Mouse (Mus musculus) heart, embryonic 14.5 days (tissue): ENCODE data around the gene Ak9. TPM values are rescaled to one million over a fixed set of nuclear protein-coding genes. Genes with fewer than 3 reads are reported as not detected.

ENCODE experiments used
- ATAC-seq: fragments of 200-750 bp; cut with Nextera tagmentation; 2 replicates; pipeline ENCODE4 v1.8.0; 2017; ENCODE audit warnings: low read depth, moderate TSS enrichment; ENCODE audit not compliant: insufficient number of reproducible peaks, insufficient read depth, low FRiP score
- H3K27ac ChIP-seq, 2 experiments: fragments of 200-500 bp in 1 of 2; fragments of 300-500 bp in 1 of 2; sonication (generic) in 1 of 2; replicated peaks in 1 of 2; 2 replicates each; pipeline ENCODE4 v1.5.1; 2012 to 2014; ENCODE audit warnings: low read depth in 2 of 2, low read length in 2 of 2, control low read depth in 1 of 2, mild to moderate bottlenecking in 1 of 2, mixed read lengths in 1 of 2; ENCODE audit not compliant: control insufficient read depth in 1 of 2, insufficient read depth in 1 of 2
- H3K27me3 ChIP-seq: fragments of 300-500 bp; sonication (generic); 2 replicates; pipeline ENCODE4 v1.6.1; 2014; ENCODE audit warnings: mild to moderate bottlenecking, low read length, control low read depth; ENCODE audit not compliant: control insufficient read depth, insufficient read depth
- H3K36me3 ChIP-seq: fragments of 300-500 bp; sonication (generic); 2 replicates; pipeline ENCODE4 v1.6.1; 2014; ENCODE audit warnings: mild to moderate bottlenecking, control low read depth, low read length, mixed read lengths; ENCODE audit not compliant: control insufficient read depth, insufficient read depth
- H3K4me1 ChIP-seq, 2 experiments: fragments of 200-500 bp in 1 of 2; fragments of 300-500 bp in 1 of 2; sonication (generic) in 1 of 2; 2 replicates each; pipeline ENCODE4 v1.6.1; 2012 to 2014; ENCODE audit warnings: low read length in 2 of 2, control low read depth in 1 of 2, mixed read lengths in 1 of 2; ENCODE audit not compliant: control insufficient read depth in 2 of 2, insufficient read depth in 2 of 2
- H3K4me2 ChIP-seq: fragments of 300-500 bp; sonication (generic); 2 replicates; pipeline ENCODE4 v1.6.1; 2014; ENCODE audit warnings: mild to moderate bottlenecking, low read length
- H3K4me3 ChIP-seq, 2 experiments: fragments of 200-500 bp in 1 of 2; fragments of 300-500 bp in 1 of 2; sonication (generic) in 1 of 2; 2 replicates each; pipeline ENCODE4 v1.5.1; 2012 to 2014; ENCODE audit warnings: low read length in 2 of 2, mild to moderate bottlenecking in 2 of 2, control low read depth in 1 of 2, low read depth in 1 of 2, moderate library complexity in 1 of 2; ENCODE audit not compliant: control insufficient read depth in 1 of 2, insufficient read depth in 1 of 2
- H3K9ac ChIP-seq: fragments of 300-500 bp; sonication (generic); 2 replicates; pipeline ENCODE4 v1.6.1; 2014; ENCODE audit warnings: mild to moderate bottlenecking, low read length
- H3K9me3 ChIP-seq: fragments of 300-500 bp; sonication (generic); 2 replicates; pipeline ENCODE4 v1.6.1; 2016; ENCODE audit warnings: low read length, control low read depth; ENCODE audit not compliant: control insufficient read depth
- WGBS: fragments of 180-500 bp; shearing (Covaris S2); extraction: QIAGEN DNeasy Blood & Tissue Kit; methylation state at CpG from one replicate; pipeline ENCODE4 v1.1.7; 2014; 5-methylcytosine and 5-hydroxymethylcytosine counted together
- polyA plus RNA-seq: library from polyadenylated mRNA; unstranded; fragments of >200 nt; fragmentation: Nextera tagmentation; extraction: Ambion mirVana; gene quantifications from 2 replicates; pipeline ENCODE4 v1.2.1, GENCODE M21; 2014

Ak9 gene
- polyA plus RNA-seq, 1 experiment from 2014 or later, result 0.19 TPM

- Histone ChIP-seq H3K27me3 (no peaks in the 10 kb centered on the region), H3K4me3 (no peak overlapping the region), H3K4me2 (no peak overlapping the region), H3K27ac (peak overlapping the region; percentile 15 to 21; a peak in 3 of 4 replicates), H3K36me3 (no peaks in the 10 kb centered on the region), H3K9me3 (no peaks in the 10 kb centered on the region), H3K4me1 (peaks cover 6 to 15% of the 10 kb centered on the region in 2 experiments), H3K9ac (no peak overlapping the region)
- ATAC-seq, result no peak
- 59% methylated on average over 2 of the region's 2 CpGs for WGBS
Observed at GRCm38 (mm10) chr10:41332533-41333043, 28.8 kb downstream of the Ak9 start.

GRCm38 (mm10) chr10:41341346-41341745, 37.6 kb downstream of the Ak9 start:
- Histone ChIP-seq H3K9ac (no peak overlapping the region), H3K27me3 (no peaks in the 10 kb centered on the region), H3K9me3 (no peaks in the 10 kb centered on the region), H3K4me1 (peaks cover 2 to 10% of the 10 kb centered on the region in 2 experiments; a peak in 3 of 4 replicates), H3K36me3 (no peaks in the 10 kb centered on the region), H3K27ac (no peak overlapping the region), H3K4me2 (no peak overlapping the region), H3K4me3 (no peak overlapping the region)
- no peak for ATAC-seq
- 87% methylated on average over 7 of the region's 7 CpGs for WGBS

DNA sequence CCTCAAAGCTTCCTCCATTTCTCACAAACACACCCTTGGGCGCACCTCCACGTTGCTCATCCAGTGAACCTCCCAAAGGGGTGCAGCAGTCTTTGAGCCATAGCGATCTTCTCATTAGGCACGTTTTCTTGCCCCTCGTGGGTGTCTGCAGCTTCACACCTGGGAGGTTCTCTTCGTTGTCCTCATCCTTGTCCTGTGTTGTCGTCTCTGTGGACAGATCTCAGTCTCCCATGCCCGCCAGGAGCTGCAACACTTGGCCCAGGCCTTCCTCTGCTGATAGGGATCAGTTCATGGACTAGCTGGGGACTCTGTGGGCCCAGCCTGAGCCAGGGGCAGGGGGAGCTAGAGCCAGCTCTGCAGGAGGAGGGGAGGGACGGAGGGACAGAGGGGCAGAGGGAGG, 61.3 kb downstream of the Ak9 start:
- ATAC-seq, result no peak
- no peaks in the 10 kb centered on the region for H3K27me3 ChIP-seq
- WGBS, result 84% methylated on average over 9 of the region's 9 CpGs

DNA sequence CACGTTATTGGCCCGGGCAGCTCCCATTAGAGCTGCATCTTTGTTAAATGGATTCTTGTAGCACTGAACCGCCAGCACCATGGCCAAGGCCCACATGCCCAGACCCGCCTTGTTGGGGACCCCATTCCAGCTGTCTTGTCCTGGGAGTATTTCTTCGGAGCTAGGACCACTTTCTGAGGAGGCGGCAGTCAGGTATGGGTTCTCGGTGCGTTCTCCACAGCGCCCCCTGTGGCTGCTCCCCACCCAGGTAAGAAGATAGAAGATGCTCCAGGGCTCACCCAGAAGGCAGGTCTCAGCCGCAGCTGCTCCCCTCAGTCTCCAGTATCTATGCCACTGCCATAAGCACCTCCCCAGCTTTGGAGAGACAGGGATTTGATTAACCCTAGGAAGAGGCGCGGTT, 76.7 kb downstream of the Ak9 start:
- Histone ChIP-seq H3K9ac (no peak overlapping the region), H3K9me3 (no peaks in the 10 kb centered on the region), H3K36me3 (no peaks in the 10 kb centered on the region), H3K27me3 (no peaks in the 10 kb centered on the region), H3K4me3 (no peak overlapping the region), H3K27ac (no peak overlapping the region), H3K4me1 (no peaks in the 10 kb centered on the region), H3K4me2 (no peak overlapping the region)
- ATAC-seq, result no peak
- 67% methylated on average over 12 of the region's 12 CpGs for WGBS

More for the DNA sequence above, 61.3 kb downstream of the Ak9 start:
- Histone ChIP-seq H3K9me3 (no peaks in the 10 kb centered on the region), H3K36me3 (no peaks in the 10 kb centered on the region), H3K9ac (no peak overlapping the region), H3K4me2 (no peak overlapping the region), H3K4me3 (no peak overlapping the region), H3K4me1 (no peaks in the 10 kb centered on the region), H3K27ac (no peak overlapping the region)

DNA sequence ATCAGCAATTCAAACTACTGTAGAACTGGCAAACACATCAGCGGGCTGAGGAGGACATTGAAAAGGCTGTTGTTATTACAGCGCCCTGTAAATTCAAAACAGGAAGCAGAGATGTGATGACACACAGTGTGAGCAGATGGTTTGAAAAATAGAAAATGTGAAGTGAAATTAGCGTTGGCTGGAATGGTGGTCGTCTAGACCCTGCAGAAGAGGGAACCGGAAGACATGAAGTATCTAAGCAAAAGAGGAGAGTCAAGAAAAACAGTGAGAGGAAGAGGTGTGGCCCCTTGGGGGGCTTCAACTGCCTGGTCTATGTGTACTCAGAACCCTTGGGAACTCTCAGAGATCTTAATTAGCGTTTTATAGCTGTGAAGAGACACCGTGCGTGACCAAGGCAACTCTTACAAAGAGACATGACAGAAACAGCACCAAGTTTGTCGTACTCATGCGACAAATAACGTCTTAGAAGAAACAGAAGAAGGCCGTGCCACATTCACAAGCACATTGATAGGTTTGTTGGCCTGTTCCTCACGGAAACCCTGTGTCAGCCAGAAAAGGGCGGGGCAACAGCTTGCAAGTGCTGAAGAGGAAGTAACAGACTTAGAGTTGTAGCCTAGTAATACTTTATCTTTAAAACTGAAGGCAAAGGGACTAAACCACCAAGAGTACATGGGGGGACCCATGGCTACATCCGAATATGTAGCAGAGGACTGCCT, 81.9 kb downstream of the Ak9 start:
- no peak for ATAC-seq
- WGBS, result 69% methylated on average over 15 of the region's 15 CpGs

DNA sequence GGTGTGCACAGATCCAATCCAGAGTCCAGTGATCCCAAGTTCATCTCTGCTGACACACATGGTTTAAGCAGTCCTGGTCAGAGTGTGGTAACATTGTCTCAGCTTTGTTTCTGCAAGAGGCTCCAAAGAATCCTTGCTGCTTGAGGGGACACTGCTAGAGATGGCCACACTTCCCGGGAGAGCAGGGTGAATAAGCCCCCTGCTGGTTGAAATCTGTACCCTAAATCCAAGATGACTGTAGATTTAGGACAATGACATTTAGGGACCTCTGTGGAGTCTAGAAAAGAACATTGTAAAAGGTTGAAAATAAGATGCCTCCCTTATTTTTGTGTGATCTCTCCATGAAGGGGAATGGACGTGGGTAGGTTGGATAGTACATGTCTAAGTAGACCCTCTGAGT, 89.8 kb downstream of the Ak9 start:
- H3K27ac ChIP-seq, result no peak overlapping the region
- 58% methylated on average over 2 of the region's 2 CpGs for WGBS
- H3K9me3 ChIP-seq, result no peaks in the 10 kb centered on the region
- ATAC-seq, result no peak
- no peak overlapping the region for H3K4me2 ChIP-seq
- peaks cover 2 to 8% of the 10 kb centered on the region in 2 experiments; a peak in 2 of 4 replicates for H3K4me1 ChIP-seq
- H3K4me3 ChIP-seq, result no peak overlapping the region
- H3K27me3 ChIP-seq, result no peaks in the 10 kb centered on the region
- no peak overlapping the region for H3K9ac ChIP-seq
- no peaks in the 10 kb centered on the region for H3K36me3 ChIP-seq

More for the DNA sequence above, 81.9 kb downstream of the Ak9 start:
- Histone ChIP-seq H3K4me3 (no peak overlapping the region), H3K27ac (no peak overlapping the region), H3K4me2 (no peak overlapping the region), H3K36me3 (no peaks in the 10 kb centered on the region), H3K27me3 (no peaks in the 10 kb centered on the region), H3K9me3 (no peaks in the 10 kb centered on the region), H3K9ac (no peak overlapping the region), H3K4me1 (no peaks in the 10 kb centered on the region)

GRCm38 (mm10) chr10:41401097-41401496, 97.3 kb downstream of the Ak9 start:
- WGBS, result 83% methylated on average over 3 of the region's 3 CpGs
- H3K4me2 ChIP-seq, result no peak overlapping the region
- H3K4me1 ChIP-seq, result peaks cover 4 to 8% of the 10 kb centered on the region in 2 experiments; a peak in 3 of 4 replicates
- no peaks in the 10 kb centered on the region for H3K36me3 ChIP-seq
- no peak overlapping the region for H3K4me3 ChIP-seq
- H3K27me3 ChIP-seq, result no peaks in the 10 kb centered on the region
- ATAC-seq, result no peak
- no peak overlapping the region for H3K9ac ChIP-seq
- H3K27ac ChIP-seq, result no peak overlapping the region
- no peaks in the 10 kb centered on the region for H3K9me3 ChIP-seq
